In the genomic region with DNA sequence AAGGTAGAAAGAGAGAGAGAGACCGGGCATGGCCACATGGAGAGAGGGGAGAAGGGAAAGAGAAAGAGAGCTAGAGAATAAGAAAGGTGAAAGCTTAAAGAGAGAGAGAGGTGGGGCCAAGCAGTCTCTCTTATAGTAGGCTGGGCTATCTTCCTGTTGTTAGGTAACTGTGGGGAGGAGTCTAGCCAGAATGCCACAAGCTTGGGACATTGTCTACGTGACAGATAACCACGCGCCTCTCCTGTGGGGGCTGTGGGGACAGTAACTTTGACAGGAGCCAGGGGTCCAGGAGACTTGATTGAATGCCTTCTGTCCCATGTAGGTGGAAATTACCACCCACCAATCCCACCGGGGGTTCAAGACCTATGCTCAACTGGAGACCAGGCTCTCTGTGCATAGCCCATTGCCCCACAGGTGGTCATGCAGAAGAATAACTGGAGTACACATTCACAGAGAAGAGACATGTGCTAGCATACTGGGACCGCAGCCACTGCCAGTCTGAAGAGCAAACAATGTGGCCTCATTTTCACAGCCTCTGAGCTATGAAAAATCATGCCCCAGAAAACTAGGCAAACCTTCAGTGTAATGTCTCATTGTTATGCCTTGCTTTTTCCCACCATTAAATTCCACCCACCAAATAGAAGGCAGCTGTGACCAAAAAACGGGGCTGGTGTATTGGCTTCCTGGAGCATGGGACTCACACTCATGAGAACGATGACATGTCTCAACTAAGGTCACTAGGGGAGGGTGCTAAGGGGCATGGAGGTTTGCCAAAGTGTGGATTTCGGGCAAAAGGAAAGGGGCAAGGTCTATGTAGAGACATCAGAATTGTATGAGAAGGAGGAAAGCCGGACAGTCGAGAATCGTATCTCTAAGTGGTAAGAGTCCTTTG, we compare ENCODE assay signal across 31 mouse cellular contexts.
DNase-seq lines count a peak whose midpoint lies in the region; ATAC-seq and TF ChIP-seq lines count a peak whose summit lies in the region.
"Had no signal": no experiment of that assay in that cellular context is flagged by ENCODE, and none has a peak within 500 bp of the region (broad histone marks: within the 10 kb centered on the region; RNA-seq: fewer than 3 reads in every experiment).

No protein-coding gene starts in this region.

- peak; percentile 18 for DNase-seq in adrenal gland, adult 2 months
- DNase-seq in adrenal gland, postnatal 25 days = no peak
- peak; percentile 94 for DNase-seq in liver, adult 2 months (ENCODE audit: extremely low read depth, low read depth, low spot score)
- no peak for DNase-seq in liver
- peak; percentile 44 for DNase-seq in brain, adult 2 months (ENCODE audit: low read depth, low spot score)
- no peak for DNase-seq in right cerebral cortex, adult 18-20 months
- no peak for DNase-seq in right cerebral cortex, postnatal 4 days
- DNase-seq: adrenal gland, adult 8-10 months; cerebellum, adult 9-10 months; embryo, embryonic 11 days; gastrocnemius, adult 2 months; gastrocnemius, postnatal 36 days; heart, postnatal 14 days; kidney, adult 8-10 months; kidney, postnatal 4 days; left cerebral cortex, postnatal 4 days; lung, adult 2 months; lung, postnatal 10 days had no signal

- H3K36me3 ChIP-seq in liver, adult 2 months (ENCODE audit: control insufficient read depth, insufficient read depth, low read length) = no peaks in the 10 kb centered on the region
- H3K36me3 ChIP-seq: embryonic facial prominence, embryonic 12.5 days; G1E; hindbrain, embryonic 10.5 days; hindbrain, embryonic 15.5 days; midbrain, embryonic 10.5 days; midbrain, embryonic 15.5 days; neural tube, embryonic 15.5 days had no signal

- peak overlapping the region; percentile 81 for H3K27ac ChIP-seq in liver, adult 2 months (replicated peaks; ENCODE audit: insufficient read depth, low read depth, low read length)
- H3K27ac ChIP-seq: embryonic facial prominence, embryonic 12.5 days; gastrocnemius, adult 2 months; hindbrain, embryonic 10.5 days; hindbrain, embryonic 15.5 days; kidney, postnatal 0 days; macrophage; midbrain, embryonic 10.5 days; midbrain, embryonic 15.5 days; neural tube, embryonic 15.5 days had no signal

- H3K4me1 ChIP-seq in liver, adult 2 months (ENCODE audit: control insufficient read depth, insufficient read depth, low read length) = peaks cover 27% of the 10 kb centered on the region
- H3K4me1 ChIP-seq: embryonic facial prominence, embryonic 12.5 days; hindbrain, embryonic 10.5 days; hindbrain, embryonic 15.5 days; midbrain, embryonic 10.5 days; midbrain, embryonic 15.5 days; neural tube, embryonic 15.5 days had no signal

- H3K79me2 ChIP-seq in liver, adult 2 months (ENCODE audit: control insufficient read depth, insufficient read depth, low read length) = no peaks in the 10 kb centered on the region

- peak overlapping the region; percentile 19; the same call in 1 of the 2 replicates for H3K9ac ChIP-seq in liver, adult 2 months (ENCODE audit: low read depth, low read length)
- H3K9ac ChIP-seq: embryonic facial prominence, embryonic 12.5 days; hindbrain, embryonic 15.5 days; midbrain, embryonic 15.5 days; neural tube, embryonic 15.5 days had no signal

- 31% methylated on average over 12 of the region's 12 CpGs for WGBS in liver, adult 2 months

- TF ChIP-seq POLR2A in liver, adult 2 months (IDR thresholded peaks at IDR 0.05; ENCODE audit: extremely low read depth, insufficient read depth, low read length) = no peak

- H3K27me3 ChIP-seq in liver, adult 2 months (ENCODE audit: control insufficient read depth, insufficient read depth, low read length) = no peaks in the 10 kb centered on the region
- H3K27me3 ChIP-seq: embryonic facial prominence, embryonic 12.5 days; hindbrain, embryonic 15.5 days; midbrain, embryonic 15.5 days; neural tube, embryonic 15.5 days; Patski had no signal

- peak overlapping the region; percentile 13; the same call in 1 of the 2 replicates for H3K4me3 ChIP-seq in liver, adult 2 months (ENCODE audit: insufficient read depth, low read depth, low read length)
- H3K4me3 ChIP-seq: embryonic facial prominence, embryonic 12.5 days; gastrocnemius, adult 2 months; hindbrain, embryonic 10.5 days; hindbrain, embryonic 15.5 days; midbrain, embryonic 10.5 days; midbrain, embryonic 15.5 days; neural tube, embryonic 15.5 days had no signal

- no peak for TF ChIP-seq CTCF in liver, adult 2 months (IDR thresholded peaks at IDR 0.05; ENCODE audit: low read depth, low read length)

- ATAC-seq in megakaryocyte progenitor cell, adult 5-6 weeks (replicated peaks; ENCODE audit: poor library complexity) = peak; percentile 50
- ATAC-seq: forebrain, embryonic 14.5 days; intestine, embryonic 16.5 days; midbrain, embryonic 15.5 days; Patski had no signal

Comparison
In these comparisons a context has a peak if more than half of its experiments do, and no peak if none do; other contexts are left out.
1. DNase-seq: peak in adrenal gland, adult 2 months (single experiment), liver, adult 2 months (single experiment) and brain, adult 2 months (single experiment); none in adrenal gland, postnatal 25 days (single experiment), liver (single experiment), right cerebral cortex, adult 18-20 months (single experiment) and right cerebral cortex, postnatal 4 days (single experiment).